Mouse (Mus musculus): Measurements from ENCODE around the gene Cul1.

Gene Cul1

GRCm38 (mm10) chr6:47482027-47482426 is 28.8 kb downstream of the Cul1 start:
- no peak for DNase-seq

GRCm38 (mm10) chr6:47494562-47494961 is 41.4 kb downstream of the Cul1 start:
- no peak for DNase-seq

GRCm38 (mm10) chr6:47520030-47520429 is 66.8 kb downstream of the Cul1 start:
- DNase-seq: no peak

GRCm38 (mm10) chr6:47522431-47522830 is 69.2 kb downstream of the Cul1 start:
- DNase-seq: peak in 1 of 2 experiments; percentile 29

GRCm38 (mm10) chr6:47525041-47525440 is 71.8 kb downstream of the Cul1 start:
- DNase-seq: no peak

GRCm38 (mm10) chr6:47526446-47526845 is 73.2 kb downstream of the Cul1 start:
- no peak for DNase-seq

GRCm38 (mm10) chr6:47527129-47527528 is 73.9 kb downstream of the Cul1 start:
- DNase-seq: no peak

GRCm38 (mm10) chr6:47527655-47528054 is 74.5 kb downstream of the Cul1 start:
- no peak for DNase-seq

- DNase-seq: no peak
Measured at GRCm38 (mm10) chr6:47532547-47532946, 79.3 kb downstream of the Cul1 start.

GRCm38 (mm10) chr6:47535333-47535732 is 82.1 kb downstream of the Cul1 start:
- DNase-seq: no peak

- DNase-seq: no peak
Measured at GRCm38 (mm10) chr6:47552280-47552679, 99.1 kb downstream of the Cul1 start.

- no peak for DNase-seq
Measured at GRCm38 (mm10) chr6:47559287-47559686, 106.1 kb downstream of the Cul1 start.

- DNase-seq: no peak
Measured at GRCm38 (mm10) chr6:47560407-47560806, 107.2 kb downstream of the Cul1 start.

- no peak for DNase-seq
Measured at GRCm38 (mm10) chr6:47560846-47561245, 107.6 kb downstream of the Cul1 start.

GRCm38 (mm10) chr6:47561426-47561825 is 108.2 kb downstream of the Cul1 start:
- no peak for DNase-seq

GRCm38 (mm10) chr6:47565326-47566035 is 112.3 kb downstream of the Cul1 start:
- DNase-seq: peak in 1 of 2 experiments; percentile 5

- no peak for DNase-seq
Measured at GRCm38 (mm10) chr6:47572887-47573286, 119.7 kb downstream of the Cul1 start.
